Mouse (Mus musculus) thymus, adult 2 months (tissue): ENCODE measurements at regions not wholly inside any gene's neighbourhood (a gene's known extent, or its start where the extent isn't known, plus 50 kb on each side); places are given as distances from the start of the nearest gene placed in this dataset.

Source experiments
- CTCF ChIP-seq: fragments of 200-500 bp; IDR thresholded peaks from 2 replicates; pipeline ENCODE4 v1.5.1; 2012; ENCODE audit warnings: mild to moderate bottlenecking, control low read depth, low read length, moderate library complexity, borderline replicate concordance; ENCODE audit not compliant: control insufficient read depth, poor library complexity, insufficient read depth; ENCODE audit errors: extremely low read depth
- POLR2A ChIP-seq: fragments of 200-500 bp; IDR thresholded peaks from 2 replicates; pipeline ENCODE4 v1.6.1; 2012; ENCODE audit warnings: mild to moderate bottlenecking, low read length, control low read depth, moderate library complexity; ENCODE audit not compliant: control insufficient read depth, poor library complexity, insufficient read depth; ENCODE audit errors: extremely low read depth

GRCm38 (mm10) chr12:93523465-93523864 is 1674.5 kb upstream of the Sel1l start:
- TF ChIP-seq POLR2A = no peak
- no peak for TF ChIP-seq CTCF
